Mouse (Mus musculus) Patski (cell line): ENCODE results near the gene Oser1. TPM values are rescaled to one million over a fixed set of nuclear protein-coding genes. Genes with fewer than 3 reads are reported as not detected.
A peak's percentile ranks its signal among the peaks of the same experiment; 100 is the strongest.

ENCODE experiments used
- ATAC-seq: fragments of 100-300 bp; one replicate; pipeline ENCODE4 v1.8.0; 2021
- CTCF ChIA-PET: fragments of 350-600 bp; sonication (Branson Sonifier 250); formaldehyde crosslinking; loops from one replicate; lab custom pipeline; 2022; ENCODE audit warnings: inconsistent platforms; lab: Charles Lee
- POLR2A ChIA-PET: fragments of 350-600 bp; sonication (Branson Sonifier 250); formaldehyde crosslinking; loops from one replicate; lab custom pipeline; 2022; ENCODE audit warnings: antibody characterized with exemption, inconsistent platforms; lab: Charles Lee
- DNase-seq: peaks from one replicate; pipeline ENCODE4 v3.0.0-alpha.2; 2011; ENCODE audit warnings: low read depth, low spot score
- H3K27me3 ChIP-seq: fragments of 371-371 bp; one replicate; pipeline ENCODE4 v1.5.1; 2021
- CTCF ChIP-seq: fragments of 100-300 bp; IDR thresholded peaks from one replicate; pipeline ENCODE4 v1.5.1; 2021
- in situ Hi-C: fragments of 300-500 bp; cut with MboI; formaldehyde crosslinking; loops from 3 replicates; pipeline ENCODE4 v1.11.1; 2018; ENCODE audit warnings: low pct_unique_long_range_greater_than_20kb, mixed read lengths
- polyA plus RNA-seq: library from polyadenylated mRNA; unstranded; gene quantifications from one replicate; pipeline ENCODE4 v1.2.3, GENCODE M21; 2021

Oser1 gene
- 39.0 TPM for polyA plus RNA-seq

- ChIA-PET POLR2A (no interaction called here), CTCF (interaction anchor here (1.4 kb wide), 1 partner anchor 10 kb away, joined by 4 read pairs; no protein-coding TSS in a partner anchor)
- TF ChIP-seq CTCF = no peak
- no peaks in the 10 kb centered on the region for H3K27me3 ChIP-seq
- in situ Hi-C loops = loop anchor here (5.0 kb wide), 1 partner anchor 48 kb away; the partner anchor contains the start of gene Fitm2
- no peak for ATAC-seq
- DNase-seq = no peak
These were observed at the start of gene Oser1 for GRCm38 (mm10) chr2:163424597-163424996. Gene Oser1, minus strand, starts transcription at chr2:163424697.

- ATAC-seq (peak; percentile 87), DNase-seq (peak; percentile 91)
- CTCF ChIA-PET = interaction anchor here (1.1 to 1.8 kb wide), 9 partner anchors 8 to 114 kb away, joined by 3 to 8 read pairs (median 4); no protein-coding TSS in a partner anchor
- peak; percentile 99 for TF ChIP-seq CTCF
- POLR2A ChIA-PET = interaction anchor here (1.1 kb wide), 1 partner anchor 62 kb away, joined by 4 read pairs; no protein-coding TSS in a partner anchor
- in situ Hi-C loops = loop anchor here (5.0 kb wide), 1 partner anchor 50 kb away; the partner anchor contains the start of gene Oser1
- H3K27me3 ChIP-seq = peaks cover 3% of the 10 kb centered on the region
These were observed 48.0 kb upstream of the Oser1 start, which contains the start of gene Fitm2 for GRCm38 (mm10) chr2:163472466-163472851. Gene Fitm2, minus strand, starts transcription at chr2:163472629.

- DNase-seq = no peak
- ChIA-PET POLR2A (interaction anchor here (0.6 to 1.1 kb wide), 2 partner anchors 61 to 1199 kb away, joined by 3 to 4 read pairs; no protein-coding TSS in a partner anchor), CTCF (interaction anchor here (0.8 to 1.8 kb wide), 10 partner anchors 9 to 114 kb away, joined by 3 to 8 read pairs (median 4); no protein-coding TSS in a partner anchor)
- no peak for TF ChIP-seq CTCF
- peak; percentile 59 for ATAC-seq
- H3K27me3 ChIP-seq = peaks cover 3% of the 10 kb centered on the region
- in situ Hi-C loops = loop anchor here (5.0 kb wide), 1 partner anchor 50 kb away; the partner anchor contains the start of gene Oser1
These were observed 47.4 kb upstream of the Oser1 start for GRCm38 (mm10) chr2:163471710-163472465.

- ATAC-seq (no peak), DNase-seq (no peak)
- H3K27me3 ChIP-seq = peaks cover under 1% of the 10 kb centered on the region
- CTCF ChIA-PET = interaction anchor here (0.8 to 1.0 kb wide), 2 partner anchors 9 to 45 kb away, joined by 4 read pairs; no protein-coding TSS in a partner anchor
- POLR2A ChIA-PET = interaction anchor here (0.6 kb wide), 1 partner anchor 1198 kb away, joined by 3 read pairs; no protein-coding TSS in a partner anchor
- no peak for TF ChIP-seq CTCF
- in situ Hi-C loops = loop anchor here (5.0 kb wide), 1 partner anchor 49 kb away; the partner anchor contains the start of gene Oser1
These were observed 46.6 kb upstream of the Oser1 start for GRCm38 (mm10) chr2:163471136-163471535.

GRCm38 (mm10) chr2:163469711-163470110 lies 45.2 kb upstream of the Oser1 start:
- in situ Hi-C loops = loop anchor here (5.0 kb wide), 1 partner anchor 47 kb away; the partner anchor contains the start of gene Oser1
- CTCF ChIA-PET = no interaction called here
- no peaks in the 10 kb centered on the region for H3K27me3 ChIP-seq
- no peak for ATAC-seq
- no peak for TF ChIP-seq CTCF
- POLR2A ChIA-PET = no interaction called here
- DNase-seq = no peak

- POLR2A ChIA-PET = no interaction called here
- no peak for TF ChIP-seq CTCF
- ATAC-seq (no peak), DNase-seq (no peak)
- no peaks in the 10 kb centered on the region for H3K27me3 ChIP-seq
- in situ Hi-C loops = no loop called here
- CTCF ChIA-PET = no interaction called here
These were observed 44.4 kb upstream of the Oser1 start for GRCm38 (mm10) chr2:163468866-163469265.

GRCm38 (mm10) chr2:163467585-163467984 lies 43.1 kb upstream of the Oser1 start:
- ChIA-PET POLR2A (no interaction called here), CTCF (no interaction called here)
- DNase-seq = no peak
- no peak for TF ChIP-seq CTCF
- no peaks in the 10 kb centered on the region for H3K27me3 ChIP-seq
- ATAC-seq = no peak
- in situ Hi-C loops = no loop called here

GRCm38 (mm10) chr2:163466771-163467170 lies 42.3 kb upstream of the Oser1 start:
- TF ChIP-seq CTCF = no peak
- CTCF ChIA-PET = no interaction called here
- no peaks in the 10 kb centered on the region for H3K27me3 ChIP-seq
- POLR2A ChIA-PET = no interaction called here
- ATAC-seq (no peak), DNase-seq (no peak)
- in situ Hi-C loops = no loop called here

GRCm38 (mm10) chr2:163464562-163464961 lies 40.1 kb upstream of the Oser1 start:
- ChIA-PET CTCF (interaction anchor here (0.9 kb wide), 1 partner anchor 43 kb away, joined by 3 read pairs; no protein-coding TSS in a partner anchor), POLR2A (no interaction called here)
- TF ChIP-seq CTCF = no peak
- in situ Hi-C loops = no loop called here
- ATAC-seq = no peak
- H3K27me3 ChIP-seq = no peaks in the 10 kb centered on the region
- no peak for DNase-seq

- no peak for DNase-seq
- in situ Hi-C loops = no loop called here
- ATAC-seq = no peak
- peaks cover 1% of the 10 kb centered on the region for H3K27me3 ChIP-seq
- ChIA-PET POLR2A (no interaction called here), CTCF (interaction anchor here (0.9 kb wide), 1 partner anchor 42 kb away, joined by 3 read pairs; no protein-coding TSS in a partner anchor)
- TF ChIP-seq CTCF = no peak
These were observed 39.5 kb upstream of the Oser1 start for GRCm38 (mm10) chr2:163463998-163464397.
